Mouse (Mus musculus): ENCODE measurements around the gene 4921536K21Rik.

DNA sequence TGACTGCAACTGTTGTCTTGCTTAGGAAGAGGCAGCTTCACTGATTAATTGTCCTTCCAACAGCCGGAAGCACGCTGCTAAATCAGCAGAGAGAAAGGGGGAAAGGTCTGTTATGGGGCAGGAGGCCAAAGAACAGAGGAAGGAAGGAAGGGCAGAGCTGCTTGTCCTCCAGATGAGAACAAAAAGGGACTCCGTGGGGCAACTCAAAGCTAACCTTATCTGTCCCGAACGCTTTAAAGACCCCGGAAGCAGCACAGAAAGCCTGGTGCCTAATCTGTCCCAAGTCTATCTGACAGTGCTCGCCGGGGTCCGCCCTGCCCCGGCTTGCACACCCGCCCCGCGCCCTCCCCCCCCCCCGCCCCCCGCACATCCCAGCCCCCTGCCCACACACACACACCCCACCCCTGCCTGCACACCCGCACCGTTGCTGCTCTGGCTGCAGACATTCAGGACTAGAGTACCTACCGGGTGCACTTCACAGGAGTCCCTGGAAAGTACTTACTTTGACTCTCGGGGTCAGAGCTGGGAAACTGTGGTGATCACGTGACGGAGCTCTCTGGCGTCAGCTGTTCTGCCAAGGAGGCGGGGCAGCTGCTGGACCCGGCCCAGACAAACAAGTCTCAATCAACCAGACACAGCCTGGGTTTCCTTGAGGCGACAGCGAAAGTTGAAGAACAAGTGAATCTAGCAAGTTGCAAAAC, 36.8 kb upstream of the 4921536K21Rik start, which contains the start of gene Tcn2:
- no peak for TF ChIP-seq CTCF (conservative IDR thresholded peaks at IDR 0.05; ENCODE audit: insufficient read depth, insufficient read length, low read depth, low read length)
- peak; percentile 32 for TF ChIP-seq POLR2A (IDR thresholded peaks at IDR 0.05; ENCODE audit: low read depth, low read length)
